Mouse (Mus musculus) ES-E14 (cell line): ENCODE measurements around the gene Tmem145.

Experiments used
- CHD2 ChIP-seq: IDR thresholded peaks from 2 replicates; pipeline ENCODE4 v1.6.1; 2014; ENCODE audit warnings: mild to moderate bottlenecking, low read depth, low read length, inconsistent platforms
- HCFC1 ChIP-seq: IDR thresholded peaks from 2 replicates; pipeline ENCODE4 v1.6.1; 2012; ENCODE audit warnings: low read length, inconsistent platforms, borderline replicate concordance; ENCODE audit not compliant: insufficient read depth
- MAFK ChIP-seq: IDR thresholded peaks from 2 replicates; pipeline ENCODE4 v1.6.1; 2014; ENCODE audit warnings: mild to moderate bottlenecking, low read depth, low read length, inconsistent platforms; ENCODE audit not compliant: insufficient read depth
- ZC3H11A ChIP-seq: IDR thresholded peaks from 2 replicates; pipeline ENCODE4 v1.6.1; 2012; ENCODE audit warnings: low read depth, mild to moderate bottlenecking, inconsistent platforms, low read length, borderline replicate concordance
- ZNF384 ChIP-seq: IDR thresholded peaks from 2 replicates; pipeline ENCODE4 v1.6.1; 2012; ENCODE audit warnings: low read depth, low read length, inconsistent platforms

GRCm38 (mm10) chr7:25288011-25288410 is 17.9 kb upstream of the Tmem145 start:
- no peak for TF ChIP-seq ZC3H11A
- TF ChIP-seq HCFC1, result no peak
- TF ChIP-seq CHD2, result no peak
- TF ChIP-seq MAFK, result no peak
- TF ChIP-seq ZNF384, result no peak
